Mouse (Mus musculus) embryonic facial prominence, embryonic 12.5 days (tissue): ENCODE measurements around the gene Ahnak. TPM values are rescaled to one million over a fixed set of nuclear protein-coding genes. Genes with fewer than 3 reads are reported as not detected.
A peak's percentile ranks its signal among the peaks of the same experiment; 100 is the strongest.

Source experiments
- ATAC-seq: fragments of 200-750 bp; cut with Nextera tagmentation; 2 replicates; pipeline ENCODE4 v1.8.0; 2017; ENCODE audit not compliant: insufficient number of reproducible peaks, insufficient read depth, low FRiP score, low TSS enrichment
- H3K27ac ChIP-seq: fragments of 300-500 bp; sonication (generic); 2 replicates; pipeline ENCODE4 v1.5.1; 2016; ENCODE audit warnings: mild to moderate bottlenecking
- H3K27me3 ChIP-seq: fragments of 300-500 bp; sonication (generic); 2 replicates; pipeline ENCODE4 v1.6.1; 2016; ENCODE audit warnings: mild to moderate bottlenecking, moderate library complexity
- H3K36me3 ChIP-seq: fragments of 300-500 bp; sonication (generic); 2 replicates; pipeline ENCODE4 v1.6.1; 2016; ENCODE audit warnings: mild to moderate bottlenecking
- H3K4me1 ChIP-seq: fragments of 300-500 bp; sonication (generic); 2 replicates; pipeline ENCODE4 v1.6.1; 2016
- H3K4me2 ChIP-seq: fragments of 300-500 bp; sonication (generic); replicated peaks from 2 replicates; pipeline ENCODE4 v1.6.1; 2016; ENCODE audit warnings: mild to moderate bottlenecking, moderate library complexity
- H3K4me3 ChIP-seq: fragments of 300-500 bp; sonication (generic); 2 replicates; pipeline ENCODE4 v1.5.1; 2016; ENCODE audit warnings: mild to moderate bottlenecking
- H3K9ac ChIP-seq: fragments of 300-500 bp; sonication (generic); 2 replicates; pipeline ENCODE4 v1.6.1; 2016; ENCODE audit warnings: mild to moderate bottlenecking, moderate library complexity
- H3K9me3 ChIP-seq: fragments of 300-500 bp; sonication (generic); 2 replicates; pipeline ENCODE4 v1.6.1; 2016; ENCODE audit warnings: mild to moderate bottlenecking, moderate library complexity
- WGBS: fragments of 180-500 bp; shearing (Covaris S2); methylation state at CpG from one replicate; pipeline ENCODE4 v1.1.7; 2016; 5-methylcytosine and 5-hydroxymethylcytosine counted together
- polyA plus RNA-seq: library from polyadenylated mRNA; unstranded; fragments of >200 nt; fragmentation: Nextera tagmentation; extraction: Ambion mirVana; gene quantifications from 2 replicates; pipeline ENCODE4 v1.2.1, GENCODE M21; 2016

Gene Ahnak
- polyA plus RNA-seq, 1 experiment from 2014 or later: 27.7 TPM

- no peak overlapping the region for H3K4me3 ChIP-seq
- WGBS: 89% methylated on average over 2 of the region's 2 CpGs
- no peak for ATAC-seq
- H3K9me3 ChIP-seq: 0 out of 2 replicates have a peak, but pooled peaks cover 3% of the 10 kb centered on the region
- H3K27ac ChIP-seq: no peak overlapping the region
- no peaks in the 10 kb centered on the region for H3K36me3 ChIP-seq
- H3K4me2 ChIP-seq: no peak overlapping the region
- no peak overlapping the region for H3K9ac ChIP-seq
- H3K4me1 ChIP-seq: peaks cover 15% of the 10 kb centered on the region; the same call in 1 of the 2 replicates
- no peaks in the 10 kb centered on the region for H3K27me3 ChIP-seq
These were observed 73.7 kb downstream of the Ahnak start for GRCm38 (mm10) chr19:9062822-9063221.

DNA sequence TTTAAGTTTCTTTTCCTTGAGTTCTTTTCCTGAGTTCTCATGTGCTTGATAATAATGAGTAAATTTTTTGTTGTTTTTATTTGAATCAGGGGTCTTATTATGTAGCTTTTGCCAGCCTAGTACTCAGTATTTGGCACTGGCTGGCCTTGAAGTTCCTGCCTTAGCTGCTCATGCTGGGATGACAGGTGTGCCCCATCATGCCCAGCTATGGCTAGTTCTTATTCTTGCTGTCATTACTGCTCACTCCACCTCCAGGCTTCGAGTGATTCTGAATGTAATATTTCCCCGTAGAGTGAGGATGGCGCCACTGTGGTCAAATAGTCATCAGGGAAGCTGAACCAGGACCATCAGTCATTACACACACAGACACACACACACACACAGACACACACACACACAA is 74.7 kb downstream of the Ahnak start:
- H3K9me3 ChIP-seq: 0 out of 2 replicates have a peak, but pooled peaks cover 3% of the 10 kb centered on the region
- H3K9ac ChIP-seq: no peak overlapping the region
- no peaks in the 10 kb centered on the region for H3K27me3 ChIP-seq
- peaks cover 15% of the 10 kb centered on the region; the same call in 1 of the 2 replicates for H3K4me1 ChIP-seq
- no peak overlapping the region for H3K4me2 ChIP-seq
- no peak overlapping the region for H3K27ac ChIP-seq
- 97% methylated on average over 3 of the region's 3 CpGs for WGBS
- no peak overlapping the region for H3K4me3 ChIP-seq
- no peaks in the 10 kb centered on the region for H3K36me3 ChIP-seq
- ATAC-seq: no peak

GRCm38 (mm10) chr19:9065621-9066561 is 76.8 kb downstream of the Ahnak start:
- H3K4me2 ChIP-seq: no peak overlapping the region
- H3K9ac ChIP-seq: no peak overlapping the region
- ATAC-seq: peak; percentile 74
- 0 out of 2 replicates have a peak, but pooled peaks cover 3% of the 10 kb centered on the region for H3K9me3 ChIP-seq
- 60% methylated on average over 9 of the region's 9 CpGs for WGBS
- H3K36me3 ChIP-seq: no peaks in the 10 kb centered on the region
- H3K27ac ChIP-seq: peak overlapping the region; percentile 57; the same call in 1 of the 2 replicates
- H3K27me3 ChIP-seq: no peaks in the 10 kb centered on the region
- no peak overlapping the region for H3K4me3 ChIP-seq
- H3K4me1 ChIP-seq: peaks cover 15% of the 10 kb centered on the region; the same call in 1 of the 2 replicates

- WGBS: 58% methylated on average over 5 of the region's 5 CpGs
These were observed 78.2 kb downstream of the Ahnak start for GRCm38 (mm10) chr19:9067292-9067691.

DNA sequence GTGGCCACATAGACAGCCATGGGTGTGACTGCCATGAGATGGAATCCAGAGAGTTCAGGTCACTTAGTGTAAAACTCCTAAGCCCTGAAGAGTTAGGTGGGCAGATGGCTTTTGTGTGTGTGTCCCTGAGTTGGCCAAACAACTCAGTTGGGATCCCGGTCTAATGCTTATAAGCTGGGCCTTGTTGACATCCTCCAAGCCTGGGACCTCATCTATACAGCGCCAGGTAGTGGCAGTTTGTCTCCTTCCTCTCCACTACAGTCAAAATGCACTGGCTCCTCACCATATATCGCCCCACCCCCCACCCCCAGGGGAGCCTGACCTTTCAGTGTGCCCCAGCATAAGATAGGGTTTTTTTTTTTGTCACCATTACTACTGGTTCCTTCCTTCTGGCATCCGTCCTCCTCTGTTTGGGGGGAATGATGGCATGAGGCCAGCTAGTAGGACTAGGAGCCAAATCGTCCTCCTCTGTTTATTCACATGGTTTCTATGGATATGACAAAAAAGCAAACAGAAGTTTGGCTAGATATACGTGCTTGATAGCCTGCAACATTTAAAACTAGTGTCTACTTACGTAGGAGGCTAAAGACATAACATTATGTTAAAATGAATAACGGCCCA is 80.7 kb downstream of the Ahnak start:
- peaks cover 25% of the 10 kb centered on the region; the same call in 1 of the 2 replicates for H3K4me1 ChIP-seq
- no peak for ATAC-seq
- WGBS: 74% methylated on average over 8 of the region's 8 CpGs
- H3K36me3 ChIP-seq: no peaks in the 10 kb centered on the region
- no peak overlapping the region for H3K27ac ChIP-seq
- no peak overlapping the region for H3K9ac ChIP-seq
- H3K27me3 ChIP-seq: no peaks in the 10 kb centered on the region
- H3K4me3 ChIP-seq: no peak overlapping the region
- H3K4me2 ChIP-seq: no peak overlapping the region
- no peaks in the 10 kb centered on the region for H3K9me3 ChIP-seq

More at GRCm38 (mm10) chr19:9067292-9067691, 78.2 kb downstream of the Ahnak start:
- Histone ChIP-seq H3K9me3 (no peaks in the 10 kb centered on the region), H3K4me1 (peaks cover 25% of the 10 kb centered on the region; the same call in 1 of the 2 replicates), H3K27ac (no peak overlapping the region), H3K9ac (no peak overlapping the region), H3K4me2 (no peak overlapping the region), H3K27me3 (no peaks in the 10 kb centered on the region), H3K36me3 (no peaks in the 10 kb centered on the region), H3K4me3 (no peak overlapping the region)
- ATAC-seq: no peak

- Histone ChIP-seq H3K4me2 (no peak overlapping the region), H3K4me1 (peaks cover 25% of the 10 kb centered on the region; the same call in 1 of the 2 replicates), H3K36me3 (no peaks in the 10 kb centered on the region), H3K27ac (no peak overlapping the region), H3K9ac (no peak overlapping the region), H3K27me3 (no peaks in the 10 kb centered on the region), H3K4me3 (no peak overlapping the region), H3K9me3 (no peaks in the 10 kb centered on the region)
- WGBS: 84% methylated on average over 2 of the region's 2 CpGs
- ATAC-seq: no peak
These were observed 81.2 kb downstream of the Ahnak start for GRCm38 (mm10) chr19:9070316-9070715.

DNA sequence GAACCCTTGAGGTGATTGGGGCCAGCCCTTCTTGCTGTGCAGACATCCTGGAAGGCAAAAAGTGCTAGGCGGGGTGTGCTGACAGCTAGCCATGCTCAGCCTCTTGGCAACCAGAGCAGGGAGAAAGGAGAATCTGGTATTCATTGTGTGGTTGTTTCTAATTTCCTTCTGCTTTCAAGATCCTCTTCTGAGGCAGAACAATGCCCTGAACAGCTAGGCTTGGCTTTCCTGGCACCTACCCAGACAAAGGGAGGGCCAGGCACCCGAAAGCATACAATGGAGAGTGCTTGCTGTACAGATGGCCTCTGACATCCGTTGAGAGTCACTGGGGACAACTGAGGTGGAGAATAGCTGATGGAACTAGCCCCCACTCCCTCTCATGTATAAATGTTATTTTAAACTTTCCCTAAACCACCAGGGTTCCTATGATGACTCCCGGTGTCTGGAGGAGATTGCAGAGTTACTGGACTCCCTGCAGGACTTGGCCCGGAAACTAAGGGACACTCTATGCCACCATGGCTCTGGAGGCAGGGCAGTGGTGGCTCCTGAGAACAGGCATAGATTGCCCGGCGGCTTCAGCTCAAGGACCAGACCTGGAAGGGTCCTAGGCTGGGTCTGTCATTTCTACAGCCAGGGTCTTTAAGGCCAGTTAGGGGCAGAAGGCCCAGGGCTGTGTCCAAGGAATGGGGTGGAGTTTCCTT is 82.5 kb downstream of the Ahnak start:
- H3K4me1 ChIP-seq: peaks cover 15% of the 10 kb centered on the region; the same call in 1 of the 2 replicates
- no peak overlapping the region for H3K4me2 ChIP-seq
- H3K9me3 ChIP-seq: no peaks in the 10 kb centered on the region
- no peak for ATAC-seq
- H3K9ac ChIP-seq: 0 out of 2 replicates have a peak overlapping the region, but pooled peaks have one; percentile 10
- no peaks in the 10 kb centered on the region for H3K36me3 ChIP-seq
- peak overlapping the region; percentile 67 for H3K27ac ChIP-seq
- no peak overlapping the region for H3K4me3 ChIP-seq
- WGBS: 58% methylated on average over 7 of the region's 7 CpGs
- H3K27me3 ChIP-seq: no peaks in the 10 kb centered on the region

GRCm38 (mm10) chr19:9072157-9072530 is 83.1 kb downstream of the Ahnak start:
- H3K27ac ChIP-seq: peak overlapping the region; percentile 67
- ATAC-seq: no peak
- no peak overlapping the region for H3K4me2 ChIP-seq
- H3K4me3 ChIP-seq: no peak overlapping the region
- 78% methylated on average over 2 of the region's 2 CpGs for WGBS
- no peak overlapping the region for H3K9ac ChIP-seq
- H3K9me3 ChIP-seq: no peaks in the 10 kb centered on the region
- H3K27me3 ChIP-seq: no peaks in the 10 kb centered on the region
- peaks cover 13% of the 10 kb centered on the region; the same call in 1 of the 2 replicates for H3K4me1 ChIP-seq
- no peaks in the 10 kb centered on the region for H3K36me3 ChIP-seq

DNA sequence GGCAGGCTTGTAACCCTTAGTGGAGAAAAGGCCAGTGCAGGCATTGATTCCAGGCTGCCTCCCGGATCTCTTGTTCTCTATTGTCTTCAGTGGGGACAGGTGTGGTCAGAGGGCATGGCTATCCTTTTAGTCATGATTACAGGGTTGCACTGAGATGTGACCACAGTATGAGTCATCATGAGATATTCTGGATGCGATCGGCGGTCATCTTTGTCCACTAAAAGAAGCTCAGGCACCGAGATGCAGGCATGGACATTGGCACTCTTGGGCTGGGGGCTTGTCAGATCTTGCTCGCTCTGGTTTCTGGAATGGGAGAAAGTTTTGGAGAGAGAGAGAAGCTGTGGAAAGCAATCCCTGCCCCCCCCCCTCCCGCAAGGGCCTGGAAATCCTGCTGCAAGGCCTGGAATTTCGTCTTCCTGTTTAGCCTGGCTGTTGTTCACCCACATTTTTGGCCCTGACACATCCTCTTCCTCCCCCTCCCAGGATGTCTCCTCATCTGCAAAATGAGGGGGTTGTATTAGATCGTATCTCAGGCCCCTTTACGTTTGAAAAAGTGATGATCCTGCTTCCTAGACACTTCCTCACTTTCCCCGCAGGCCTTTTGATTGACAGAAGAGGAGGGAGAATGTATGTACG is 84.8 kb downstream of the Ahnak start:
- Histone ChIP-seq H3K4me3 (no peak overlapping the region), H3K36me3 (no peaks in the 10 kb centered on the region), H3K4me2 (no peak overlapping the region), H3K27me3 (no peaks in the 10 kb centered on the region), H3K9ac (no peak overlapping the region), H3K4me1 (peaks cover 10% of the 10 kb centered on the region; the same call in 1 of the 2 replicates), H3K27ac (0 out of 2 replicates have a peak overlapping the region, but pooled peaks have one; percentile 30), H3K9me3 (no peaks in the 10 kb centered on the region)
- WGBS: 71% methylated on average over 12 of the region's 12 CpGs
- ATAC-seq: no peak

GRCm38 (mm10) chr19:9074424-9074823 is 85.3 kb downstream of the Ahnak start:
- H3K4me1 ChIP-seq: peaks cover 10% of the 10 kb centered on the region; the same call in 1 of the 2 replicates

GRCm38 (mm10) chr19:9075558-9075957 is 86.5 kb downstream of the Ahnak start:
- Histone ChIP-seq H3K27me3 (no peaks in the 10 kb centered on the region), H3K4me3 (no peak overlapping the region), H3K36me3 (no peaks in the 10 kb centered on the region), H3K4me2 (no peak overlapping the region), H3K9me3 (no peaks in the 10 kb centered on the region), H3K27ac (no peak overlapping the region), H3K9ac (no peak overlapping the region), H3K4me1 (peaks cover 10% of the 10 kb centered on the region; the same call in 1 of the 2 replicates)
- 66% methylated on average over 2 of the region's 2 CpGs for WGBS
- no peak for ATAC-seq

More at GRCm38 (mm10) chr19:9074424-9074823, 85.3 kb downstream of the Ahnak start:
- no peaks in the 10 kb centered on the region for H3K36me3 ChIP-seq
- no peaks in the 10 kb centered on the region for H3K9me3 ChIP-seq
- no peak overlapping the region for H3K4me3 ChIP-seq
- H3K4me2 ChIP-seq: no peak overlapping the region
- 0 out of 2 replicates have a peak overlapping the region, but pooled peaks have one; percentile 30 for H3K27ac ChIP-seq
- 67% methylated on average over 4 of the region's 4 CpGs for WGBS
- ATAC-seq: no peak
- H3K9ac ChIP-seq: no peak overlapping the region
- no peaks in the 10 kb centered on the region for H3K27me3 ChIP-seq
